Mouse (Mus musculus): ENCODE results near the gene Znrf1. TPM values are rescaled to one million over a fixed set of nuclear protein-coding genes. Genes with fewer than 3 reads are reported as not detected.

The Znrf1 gene
- polyA plus RNA-seq, 1 experiment = 25.7 TPM

GRCm38 (mm10) chr8:111584946-111585345, 49.0 kb downstream of the Znrf1 start:
- TF ChIP-seq CTCF (IDR thresholded peaks at IDR 0.05; ENCODE audit: extremely low read depth, insufficient read length, insufficient replicate concordance, low read depth, low read length) (no peak), POLR2A (IDR thresholded peaks at IDR 0.05; ENCODE audit: low read depth, low read length) (no peak)
- Histone ChIP-seq H3K27ac (ENCODE audit: insufficient read depth, low read depth, low read length) (no peak overlapping the region), H3K4me1 (ENCODE audit: control insufficient read depth, insufficient read depth, insufficient read length, low read length) (no peaks in the 10 kb centered on the region), H3K27me3 (ENCODE audit: control insufficient read depth, insufficient read depth, low read length) (no peaks in the 10 kb centered on the region), H3K4me3 (ENCODE audit: low read depth, low read length) (no peak overlapping the region), H3K36me3 (ENCODE audit: control insufficient read depth, insufficient read depth, low read length) (no peaks in the 10 kb centered on the region)
- WGBS = 66% methylated on average over 3 of the region's 3 CpGs

- no peaks in the 10 kb centered on the region for H3K27me3 ChIP-seq (ENCODE audit: control insufficient read depth, insufficient read depth, low read length)
- H3K4me1 ChIP-seq (ENCODE audit: control insufficient read depth, insufficient read depth, insufficient read length, low read length) = no peaks in the 10 kb centered on the region
- 90% methylated on average over 1 of the region's 1 CpGs for WGBS
- no peak overlapping the region for H3K4me3 ChIP-seq (ENCODE audit: low read depth, low read length)
- H3K36me3 ChIP-seq (ENCODE audit: control insufficient read depth, insufficient read depth, low read length) = no peaks in the 10 kb centered on the region
- no peak overlapping the region for H3K27ac ChIP-seq (ENCODE audit: insufficient read depth, low read depth, low read length)
- no peak for TF ChIP-seq POLR2A (IDR thresholded peaks at IDR 0.05; ENCODE audit: low read depth, low read length)
- no peak for TF ChIP-seq CTCF (IDR thresholded peaks at IDR 0.05; ENCODE audit: extremely low read depth, insufficient read length, insufficient replicate concordance, low read depth, low read length)
These were observed 51.7 kb downstream of the Znrf1 start for GRCm38 (mm10) chr8:111587545-111588094.

- WGBS = 87% methylated on average over 2 of the region's 2 CpGs
- no peak overlapping the region for H3K4me3 ChIP-seq (ENCODE audit: low read depth, low read length)
- H3K27ac ChIP-seq (ENCODE audit: insufficient read depth, low read depth, low read length) = no peak overlapping the region
- TF ChIP-seq CTCF (IDR thresholded peaks at IDR 0.05; ENCODE audit: extremely low read depth, insufficient read length, insufficient replicate concordance, low read depth, low read length) (no peak), POLR2A (IDR thresholded peaks at IDR 0.05; ENCODE audit: low read depth, low read length) (no peak)
- no peaks in the 10 kb centered on the region for H3K36me3 ChIP-seq (ENCODE audit: control insufficient read depth, insufficient read depth, low read length)
- H3K27me3 ChIP-seq (ENCODE audit: control insufficient read depth, insufficient read depth, low read length) = no peaks in the 10 kb centered on the region
- H3K4me1 ChIP-seq (ENCODE audit: control insufficient read depth, insufficient read depth, insufficient read length, low read length) = no peaks in the 10 kb centered on the region; the same call in 1 of the 2 replicates
These were observed 52.4 kb downstream of the Znrf1 start for GRCm38 (mm10) chr8:111588336-111588735.

GRCm38 (mm10) chr8:111590214-111590613, 54.3 kb downstream of the Znrf1 start:
- WGBS = 63% methylated on average over 3 of the region's 3 CpGs
- Histone ChIP-seq H3K4me1 (ENCODE audit: control insufficient read depth, insufficient read depth, insufficient read length, low read length) (peaks cover 3% of the 10 kb centered on the region; the same call in 1 of the 2 replicates), H3K4me3 (ENCODE audit: low read depth, low read length) (no peak overlapping the region), H3K27ac (ENCODE audit: insufficient read depth, low read depth, low read length) (no peak overlapping the region), H3K27me3 (ENCODE audit: control insufficient read depth, insufficient read depth, low read length) (no peaks in the 10 kb centered on the region), H3K36me3 (ENCODE audit: control insufficient read depth, insufficient read depth, low read length) (no peaks in the 10 kb centered on the region)
- TF ChIP-seq CTCF (IDR thresholded peaks at IDR 0.05; ENCODE audit: extremely low read depth, insufficient read length, insufficient replicate concordance, low read depth, low read length) (no peak), POLR2A (IDR thresholded peaks at IDR 0.05; ENCODE audit: low read depth, low read length) (no peak)

GRCm38 (mm10) chr8:111591176-111591575, 55.3 kb downstream of the Znrf1 start:
- no peaks in the 10 kb centered on the region for H3K27me3 ChIP-seq (ENCODE audit: control insufficient read depth, insufficient read depth, low read length)
- peaks cover 12% of the 10 kb centered on the region for H3K4me1 ChIP-seq (ENCODE audit: control insufficient read depth, insufficient read depth, insufficient read length, low read length)
- H3K4me3 ChIP-seq (ENCODE audit: low read depth, low read length) = no peak overlapping the region
- no peak for TF ChIP-seq CTCF (IDR thresholded peaks at IDR 0.05; ENCODE audit: extremely low read depth, insufficient read length, insufficient replicate concordance, low read depth, low read length)
- TF ChIP-seq POLR2A (IDR thresholded peaks at IDR 0.05; ENCODE audit: low read depth, low read length) = no peak
- no peaks in the 10 kb centered on the region for H3K36me3 ChIP-seq (ENCODE audit: control insufficient read depth, insufficient read depth, low read length)
- H3K27ac ChIP-seq (ENCODE audit: insufficient read depth, low read depth, low read length) = no peak overlapping the region

- WGBS = 84% methylated on average over 7 of the region's 7 CpGs
- no peaks in the 10 kb centered on the region for H3K36me3 ChIP-seq (ENCODE audit: control insufficient read depth, insufficient read depth, low read length)
- no peak overlapping the region for H3K4me3 ChIP-seq (ENCODE audit: low read depth, low read length)
- H3K27ac ChIP-seq (ENCODE audit: insufficient read depth, low read depth, low read length) = no peak overlapping the region
- no peaks in the 10 kb centered on the region for H3K27me3 ChIP-seq (ENCODE audit: control insufficient read depth, insufficient read depth, low read length)
- TF ChIP-seq CTCF (IDR thresholded peaks at IDR 0.05; ENCODE audit: extremely low read depth, insufficient read length, insufficient replicate concordance, low read depth, low read length) = no peak
- no peak for TF ChIP-seq POLR2A (IDR thresholded peaks at IDR 0.05; ENCODE audit: low read depth, low read length)
- peaks cover 17% of the 10 kb centered on the region for H3K4me1 ChIP-seq (ENCODE audit: control insufficient read depth, insufficient read depth, insufficient read length, low read length)
These were observed 56.6 kb downstream of the Znrf1 start for GRCm38 (mm10) chr8:111592390-111592910.

GRCm38 (mm10) chr8:111594044-111594840, 58.3 kb downstream of the Znrf1 start:
- TF ChIP-seq POLR2A (IDR thresholded peaks at IDR 0.05; ENCODE audit: low read depth, low read length) (no peak), CTCF (IDR thresholded peaks at IDR 0.05; ENCODE audit: extremely low read depth, insufficient read length, insufficient replicate concordance, low read depth, low read length) (no peak)
- no peak overlapping the region for H3K27ac ChIP-seq (ENCODE audit: insufficient read depth, low read depth, low read length)
- WGBS = 83% methylated on average over 3 of the region's 3 CpGs
- no peak overlapping the region for H3K4me3 ChIP-seq (ENCODE audit: low read depth, low read length)
- no peaks in the 10 kb centered on the region for H3K36me3 ChIP-seq (ENCODE audit: control insufficient read depth, insufficient read depth, low read length)
- no peaks in the 10 kb centered on the region for H3K27me3 ChIP-seq (ENCODE audit: control insufficient read depth, insufficient read depth, low read length)
- peaks cover 19% of the 10 kb centered on the region for H3K4me1 ChIP-seq (ENCODE audit: control insufficient read depth, insufficient read depth, insufficient read length, low read length)

Data from small intestine, adult 2 months (tissue).